Mouse (Mus musculus): ENCODE data around the gene Hk2.
"Not testable (repeated sequence)": the region's sequence is repeated elsewhere in the genome, so short reads cannot be mapped to it uniquely, and the experiment has no call there.

Gene Hk2

GRCm38 (mm10) chr6:82689474-82689873, 84.8 kb downstream of the Hk2 start:
- DNase-seq (ENCODE audit: low spot score in 2 of 2): no peak

DNA sequence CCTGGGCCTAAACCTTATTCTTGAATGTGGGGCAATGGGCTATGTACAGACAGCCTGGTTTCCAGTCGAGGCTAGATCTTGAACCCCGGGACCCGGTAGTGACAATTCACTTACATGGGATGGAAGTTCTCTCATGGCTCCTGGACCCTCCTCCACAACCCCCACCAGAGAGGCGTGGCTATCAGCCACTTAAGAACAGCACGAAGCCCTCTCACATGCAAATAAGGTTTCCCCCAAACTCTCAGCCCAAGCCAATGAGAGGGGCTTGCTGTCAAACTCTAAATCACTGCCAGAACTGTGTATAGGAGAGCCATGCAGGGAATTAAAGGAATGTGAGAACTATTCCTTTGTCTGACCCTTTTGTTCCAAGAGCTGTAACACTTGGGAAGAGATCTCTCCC, 85.7 kb downstream of the Hk2 start:
- not testable (repeated sequence) for DNase-seq (ENCODE audit: low spot score in 2 of 2)

- DNase-seq (ENCODE audit: low spot score in 2 of 2): no peak
Observed at GRCm38 (mm10) chr6:82684136-82684535, 90.1 kb downstream of the Hk2 start.

GRCm38 (mm10) chr6:82679286-82679685, 95.0 kb downstream of the Hk2 start:
- not testable (repeated sequence) for DNase-seq (ENCODE audit: low spot score in 2 of 2)

DNA sequence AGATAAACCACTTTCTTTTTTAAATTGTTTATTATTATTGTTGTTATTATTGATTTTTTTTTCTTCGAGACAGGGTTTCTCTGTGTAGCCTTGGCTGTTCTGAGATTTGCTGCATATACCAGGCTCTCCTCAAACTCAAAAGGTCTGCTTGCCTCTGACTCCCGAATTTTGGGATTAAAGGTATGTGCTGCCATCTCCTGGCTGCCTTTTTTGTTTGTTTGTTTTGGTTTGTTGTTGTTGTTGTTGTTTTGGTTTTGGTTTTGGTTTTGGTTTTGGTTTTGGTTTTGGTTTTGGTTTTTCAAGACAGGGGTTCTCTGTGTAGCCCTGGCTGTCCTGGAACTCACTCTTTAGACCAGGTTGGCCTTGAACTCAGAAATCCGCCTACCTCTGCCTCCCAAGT, 96.6 kb downstream of the Hk2 start:
- DNase-seq (ENCODE audit: low spot score in 2 of 2): not testable (repeated sequence)

Data from frontal cortex, postnatal 10 days (tissue).